Mouse (Mus musculus) mammary gland, adult 2 months (tissue): ENCODE data around the gene Gm13128. TPM values are rescaled to one million over a fixed set of nuclear protein-coding genes. Genes with fewer than 3 reads are reported as not detected.

Experiments
- polyA plus RNA-seq: library from polyadenylated mRNA; depleted of rRNA; stranded (reverse); fragments of >200 nt; gene quantifications from 2 replicates; pipeline ENCODE4 v1.2.3, GENCODE M21; 2012; ENCODE audit warnings: low replicate concordance; rRNA removed

Gm13128 gene
- not detected in 2 replicates for polyA plus RNA-seq

GRCm38 (mm10) chr4:144329949-144330348, at the start of gene Gm13128:
TSS of gene Gm13128 (plus strand) at chr4:144330249.

GRCm38 (mm10) chr4:144280388-144280787, 49.7 kb upstream of the Gm13128 start, which contains the start of gene Pramel5:
TSS of gene Pramel5 (minus strand) at chr4:144280488.

GRCm38 (mm10) chr4:144357642-144358041, 27.6 kb downstream of the Gm13128 start, which contains the start of gene Gm13119:
TSS of gene Gm13119 (plus strand) at chr4:144357942.

GRCm38 (mm10) chr4:144377911-144378310, 47.9 kb downstream of the Gm13128 start, which contains the start of gene Pramef20:
TSS of gene Pramef20 (minus strand) at chr4:144377933.

Other genes starting within 250 kb of the Gm13128 start
- gene Gm13102, start 223.8 kb upstream of the Gm13128 start, polyA plus RNA-seq: not detected in 2 replicates
- gene Oog3, start 167.6 kb upstream of the Gm13128 start, polyA plus RNA-seq: not detected in 2 replicates
- gene Oog2, start 139.5 kb upstream of the Gm13128 start, polyA plus RNA-seq: not detected in 2 replicates
- not detected in 2 replicates for gene C87977, start 116.9 kb upstream of the Gm13128 start, polyA plus RNA-seq
- not detected in 2 replicates for gene Pramel5, start 49.8 kb upstream of the Gm13128 start, polyA plus RNA-seq
- gene Gm13119, start 27.7 kb downstream of the Gm13128 start, polyA plus RNA-seq: not detected in 2 replicates
- gene Pramef20, start 47.7 kb downstream of the Gm13128 start, polyA plus RNA-seq: not detected in 2 replicates
- gene Pramef12, start 78.2 kb downstream of the Gm13128 start, polyA plus RNA-seq: 0.26 TPM in 1 of 2 replicates, not detected in the other
- not detected in 2 replicates for gene 1700012P22Rik, start 108.5 kb downstream of the Gm13128 start, polyA plus RNA-seq
- gene Gm9944, start 123.1 kb downstream of the Gm13128 start, polyA plus RNA-seq: not detected in 2 replicates
- 0.04 TPM in 1 of 2 replicates, not detected in the other for gene Aadacl3, start 133.5 kb downstream of the Gm13128 start, polyA plus RNA-seq
- gene 9430007A20Rik, start 189.6 kb downstream of the Gm13128 start, polyA plus RNA-seq: not detected in 2 replicates
- gene Gm13124, start 234.9 kb downstream of the Gm13128 start, polyA plus RNA-seq: not detected in 2 replicates